Mouse (Mus musculus): ENCODE results near the gene Ankrd12. TPM values are rescaled to one million over a fixed set of nuclear protein-coding genes. Genes with fewer than 3 reads are reported as not detected.

Ankrd12 gene
- total and polyA plus RNA-seq, 3 experiments, result 9.6 to 13.3 TPM; not detected in 1

DNA sequence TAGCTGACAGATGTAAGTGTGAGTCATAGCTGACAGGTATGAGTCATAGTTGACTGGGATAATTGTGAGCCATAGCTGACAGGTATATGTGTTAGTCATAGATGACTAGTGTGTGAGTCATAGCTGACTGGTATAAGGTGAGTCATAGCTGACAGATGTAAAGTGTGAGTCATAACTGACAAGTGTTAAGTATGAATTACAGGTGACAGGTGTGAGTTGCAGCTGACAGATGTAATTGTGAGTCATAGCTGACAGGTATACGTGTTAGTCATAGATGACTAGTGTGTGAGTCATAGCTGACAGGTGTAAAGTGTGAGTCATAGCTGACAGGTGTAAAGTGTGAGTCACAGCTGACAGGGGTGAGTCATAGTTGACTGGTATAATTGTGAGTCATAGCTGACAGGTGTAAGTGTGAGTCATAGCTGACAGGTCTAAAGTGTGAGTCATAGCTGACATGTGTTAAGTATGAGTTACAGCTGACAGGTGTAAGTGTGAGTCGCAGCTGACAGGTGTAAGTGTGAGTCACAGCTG, 115.2 kb downstream of the Ankrd12 start:
- Histone ChIP-seq H3K79me2 (ENCODE audit: control insufficient read depth, insufficient read depth, low read length, poor library complexity) (no peaks in the 10 kb centered on the region), H3K9me3 (replicated peaks; ENCODE audit: insufficient read depth, low read length) (no peaks in the 10 kb centered on the region), H3K36me3 (ENCODE audit: control insufficient read depth in 1 of 2, insufficient read depth in 2 of 2, low read length in 2 of 2) (peaks cover 0 to 7% of the 10 kb centered on the region in 2 experiments; a peak in 2 of 4 replicates), H3K27ac (ENCODE audit: control insufficient read depth, low read depth, low read length) (no peak overlapping the region), H3K9ac (ENCODE audit: control insufficient read depth, low read depth, low read length, poor library complexity, severe bottlenecking) (no peak overlapping the region), H3K4me3 (ENCODE audit: control insufficient read depth in 1 of 2, insufficient read depth in 1 of 2, low read depth in 2 of 2, low read length in 2 of 2) (no peak overlapping the region), H3K27me3 (ENCODE audit: control insufficient read depth in 1 of 2, insufficient read depth in 2 of 2, low read length in 2 of 2) (no peaks in the 10 kb centered on the region), H3K4me1 (ENCODE audit: control insufficient read depth in 1 of 2, insufficient read depth in 2 of 2, low read length in 2 of 2) (peaks cover 1 to 10% of the 10 kb centered on the region in 2 experiments)
- TF ChIP-seq JUND (IDR thresholded peaks at IDR 0.05; ENCODE audit: low read depth, low read length) (peak; percentile 96), ETS1 (IDR thresholded peaks at IDR 0.05; ENCODE audit: low read depth, low read length) (peak; percentile 85), EP300 (IDR thresholded peaks at IDR 0.05; ENCODE audit: low read depth in 1 of 2, low read length in 2 of 2) (peak; percentile 5 to 59; a peak in 2 of 4 replicates), POLR2A (IDR thresholded peaks at IDR 0.05; ENCODE audit: control insufficient read depth in 1 of 2, insufficient read depth in 1 of 2, low read depth in 1 of 2, low read length in 2 of 2, poor library complexity in 1 of 2) (no peak)
- peak; percentile 71 for DNase-seq (ENCODE audit: low read depth, low spot score)

DNA sequence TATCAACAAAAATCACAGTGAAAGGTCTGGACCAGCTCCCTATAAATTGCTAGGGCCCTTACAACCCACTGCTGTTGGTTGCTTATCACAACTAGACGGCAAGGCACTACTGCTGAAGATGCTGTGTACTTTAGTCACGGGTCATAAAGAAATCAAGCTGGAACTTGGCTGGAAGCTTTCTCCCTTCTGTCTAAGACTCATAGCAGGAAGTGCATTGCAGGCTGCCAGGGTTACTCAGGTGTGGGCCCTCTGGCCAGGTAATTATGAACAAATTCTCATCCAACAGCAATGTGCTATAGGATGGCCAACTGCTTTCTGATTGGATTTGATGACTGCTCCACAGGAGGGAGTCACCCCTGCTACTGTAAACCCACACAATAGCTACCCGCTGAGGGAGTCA, 117.9 kb downstream of the Ankrd12 start:
- no peaks in the 10 kb centered on the region for H3K79me2 ChIP-seq (ENCODE audit: control insufficient read depth, insufficient read depth, low read length, poor library complexity)
- H3K9ac ChIP-seq (ENCODE audit: control insufficient read depth, low read depth, low read length, poor library complexity, severe bottlenecking), result no peak overlapping the region
- H3K9me3 ChIP-seq (replicated peaks; ENCODE audit: insufficient read depth, low read length), result no peaks in the 10 kb centered on the region
- no peak overlapping the region for H3K4me3 ChIP-seq (ENCODE audit: control insufficient read depth in 1 of 2, insufficient read depth in 1 of 2, low read depth in 2 of 2, low read length in 2 of 2)
- DNase-seq (ENCODE audit: low read depth, low spot score), result no peak
- peaks cover 5 to 18% of the 10 kb centered on the region in 2 experiments for H3K4me1 ChIP-seq (ENCODE audit: control insufficient read depth in 1 of 2, insufficient read depth in 2 of 2, low read length in 2 of 2)
- H3K36me3 ChIP-seq (ENCODE audit: control insufficient read depth in 1 of 2, insufficient read depth in 2 of 2, low read length in 2 of 2), result peaks cover 0 to 15% of the 10 kb centered on the region in 2 experiments; a peak in 2 of 4 replicates
- TF ChIP-seq USF1 (IDR thresholded peaks at IDR 0.05; ENCODE audit: low read depth, low read length), result no peak
- no peak for TF ChIP-seq TBP (IDR thresholded peaks at IDR 0.05; ENCODE audit: low read depth, low read length)
- TF ChIP-seq EP300 (IDR thresholded peaks at IDR 0.05; ENCODE audit: low read depth in 1 of 2, low read length in 2 of 2), result no peak
- no peak for TF ChIP-seq ELF1 (IDR thresholded peaks at IDR 0.05; ENCODE audit: low read depth, low read length)
- TF ChIP-seq ZKSCAN1 (IDR thresholded peaks at IDR 0.05; ENCODE audit: low read depth, low read length), result no peak
- TF ChIP-seq MYC (IDR thresholded peaks at IDR 0.05; ENCODE audit: low read depth, low read length), result no peak
- TF ChIP-seq GATA1 (IDR thresholded peaks at IDR 0.05; ENCODE audit: low read depth, low read length), result no peak
- no peak for TF ChIP-seq GABPA (IDR thresholded peaks at IDR 0.05; ENCODE audit: low read depth, low read length)
- no peak for TF ChIP-seq USF2 (IDR thresholded peaks at IDR 0.05; ENCODE audit: borderline replicate concordance in 1 of 2, insufficient read depth in 1 of 2, low read depth in 1 of 2, low read length in 2 of 2)
- no peak for TF ChIP-seq JUND (IDR thresholded peaks at IDR 0.05; ENCODE audit: low read depth, low read length)
- no peak for TF ChIP-seq MXI1 (IDR thresholded peaks at IDR 0.05; ENCODE audit: low read depth, low read length)
- no peak for TF ChIP-seq CHD2 (IDR thresholded peaks at IDR 0.05; ENCODE audit: low read length)
- no peak for TF ChIP-seq RAD21 (IDR thresholded peaks at IDR 0.05; ENCODE audit: low read depth, low read length)
- no peak overlapping the region for H3K27ac ChIP-seq (ENCODE audit: control insufficient read depth, low read depth, low read length)
- H3K27me3 ChIP-seq (ENCODE audit: control insufficient read depth in 1 of 2, insufficient read depth in 2 of 2, low read length in 2 of 2), result no peaks in the 10 kb centered on the region
